Mouse (Mus musculus) erythroblast, embryonic 14.5 days (primary cell): ENCODE data around the gene Sbpl. TPM values are rescaled to one million over a fixed set of nuclear protein-coding genes. Genes with fewer than 3 reads are reported as not detected.
A peak's percentile ranks its signal among the peaks of the same experiment; 100 is the strongest.
"Not testable (repeated sequence)": the region's sequence is repeated elsewhere in the genome, so short reads cannot be mapped to it uniquely, and the experiment has no call there.

ENCODE experiments used
- H3K27me3 ChIP-seq: 2 replicates; pipeline ENCODE4 v1.6.1; 2012; ENCODE audit warnings: inconsistent platforms; ENCODE audit not compliant: control insufficient read depth
- H3K36me3 ChIP-seq: 2 replicates; pipeline ENCODE4 v1.6.1; 2012; ENCODE audit warnings: mild to moderate bottlenecking, inconsistent platforms; ENCODE audit not compliant: control insufficient read depth
- H3K4me1 ChIP-seq: 2 replicates; pipeline ENCODE4 v1.6.1; 2012; ENCODE audit warnings: inconsistent platforms; ENCODE audit not compliant: control insufficient read depth
- H3K4me3 ChIP-seq: replicated peaks from 2 replicates; pipeline ENCODE3; 2012; ENCODE audit warnings: moderate library complexity, mild to moderate bottlenecking, inconsistent platforms
- H3K9me3 ChIP-seq: 2 replicates; pipeline ENCODE4 v1.6.1; 2012; ENCODE audit warnings: low read length, inconsistent platforms, mixed read lengths; ENCODE audit not compliant: control insufficient read depth
- GATA1 ChIP-seq: IDR thresholded peaks from 2 replicates; pipeline ENCODE4 v1.6.1; 2012; ENCODE audit warnings: low read length, inconsistent platforms, mixed read lengths
- TAL1 ChIP-seq: IDR thresholded peaks from 3 replicates; pipeline ENCODE4 v1.6.1; 2012; ENCODE audit warnings: low read length, inconsistent platforms, mixed read lengths
- polyA plus RNA-seq: library from polyadenylated mRNA; stranded (reverse); fragments of >175 nt; gene quantifications from 2 replicates; pipeline ENCODE4 v1.2.3, GENCODE M21; 2012

Sbpl gene
- polyA plus RNA-seq, 1 experiment = not detected

DNA sequence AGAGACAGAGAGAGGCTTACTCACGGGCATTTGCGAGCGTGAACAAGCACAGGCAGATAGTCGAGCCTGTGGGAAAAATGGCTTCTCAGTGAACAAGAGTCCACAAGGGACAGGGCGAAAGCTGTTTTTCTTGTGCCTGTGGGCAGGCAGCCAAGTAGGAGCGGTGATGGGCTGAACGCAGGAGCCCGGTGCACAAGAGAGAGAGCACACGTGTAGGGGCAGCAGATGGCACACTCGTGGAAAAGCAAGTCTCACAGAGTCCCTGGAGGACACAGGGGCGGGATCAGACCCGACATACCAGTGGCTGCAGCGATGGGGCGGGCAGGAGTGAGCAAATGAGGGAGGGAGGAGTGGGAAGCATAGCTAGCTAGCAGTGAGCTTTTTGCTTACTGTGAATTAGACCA is 30.0 kb downstream of the Sbpl start:
- no peaks in the 10 kb centered on the region for H3K36me3 ChIP-seq
- peak overlapping the region; percentile 75 for H3K4me3 ChIP-seq
- peaks cover 16% of the 10 kb centered on the region for H3K4me1 ChIP-seq
- TF ChIP-seq TAL1 (no peak), GATA1 (no peak)
- H3K27me3 ChIP-seq = no peaks in the 10 kb centered on the region
- no peaks in the 10 kb centered on the region for H3K9me3 ChIP-seq

DNA sequence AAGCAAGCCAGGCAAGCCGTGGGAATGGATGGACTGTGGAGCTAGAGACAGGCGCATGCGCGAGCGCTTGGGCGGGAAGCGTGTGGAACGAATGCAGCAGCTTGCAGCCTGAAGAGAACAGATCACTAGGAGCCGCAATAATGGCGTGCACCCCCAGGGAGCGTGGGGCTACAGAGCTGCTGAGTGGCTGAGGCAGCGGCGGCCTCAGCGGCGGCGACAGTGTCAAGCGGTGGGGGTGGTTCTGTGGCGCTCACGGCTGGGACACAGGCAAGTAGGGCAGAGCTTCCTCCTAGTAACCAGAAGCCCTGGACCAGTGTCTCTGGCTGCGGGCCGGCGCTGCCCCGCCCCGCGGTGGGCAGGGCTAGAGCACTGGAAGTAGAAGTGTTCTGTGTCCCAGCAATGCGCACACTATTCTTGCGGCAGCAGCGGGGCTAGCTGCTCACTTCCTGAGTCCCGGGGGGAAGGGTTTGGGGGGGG is 30.5 kb downstream of the Sbpl start:
- Histone ChIP-seq H3K9me3 (no peaks in the 10 kb centered on the region), H3K4me1 (peaks cover 16% of the 10 kb centered on the region), H3K36me3 (no peaks in the 10 kb centered on the region), H3K4me3 (peak overlapping the region; percentile 75), H3K27me3 (no peaks in the 10 kb centered on the region)
- no peak for TF ChIP-seq TAL1
- no peak for TF ChIP-seq GATA1

DNA sequence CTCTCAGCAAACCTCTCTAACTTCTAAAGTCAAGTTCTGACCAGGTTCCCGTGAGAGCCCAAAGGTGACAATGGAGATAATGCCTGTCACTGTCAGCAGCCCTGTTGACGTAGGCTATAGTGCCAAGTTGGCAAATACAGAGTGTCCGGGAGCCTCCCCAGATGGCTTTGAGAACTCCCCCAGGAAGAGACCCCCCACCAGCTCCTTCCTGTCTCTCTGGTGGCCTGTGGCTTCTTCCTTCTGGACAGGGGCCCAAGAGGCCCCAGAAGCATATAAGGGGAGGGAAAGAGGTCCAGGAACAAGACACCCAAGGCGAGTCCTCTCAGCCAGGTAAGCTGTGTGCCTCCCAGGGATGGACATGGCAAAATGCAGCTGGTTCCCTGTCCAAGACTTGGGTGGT is 37.9 kb downstream of the Sbpl start, which contains the start of gene Dcpp3:
Dcpp3 (plus strand) TSS at position 301 of the 400 bp plus-strand sequence.
- not testable (repeated sequence) for H3K9me3 ChIP-seq, H3K36me3 ChIP-seq, H3K4me3 ChIP-seq, H3K4me1 ChIP-seq, H3K27me3 ChIP-seq

Other genes with a start within 250 kb of the Sbpl start
- gene 1520401A03Rik, start 232.5 kb downstream of the Sbpl start, polyA plus RNA-seq = 0.06 TPM in 1 of 2 replicates, not detected in the other
- gene Pkmyt1, start 228.9 kb downstream of the Sbpl start, polyA plus RNA-seq = 46.9 and 56.9 TPM in 2 replicates
- 2.2 and 3.9 TPM in 2 replicates for gene Paqr4, start 214.4 kb downstream of the Sbpl start, polyA plus RNA-seq
- gene Kremen2, start 209.4 kb downstream of the Sbpl start, polyA plus RNA-seq = 0.02 TPM in 1 of 2 replicates, not detected in the other
- 1.4 and 2.3 TPM in 2 replicates for gene Flywch1, start 183.7 kb downstream of the Sbpl start, polyA plus RNA-seq
- gene Flywch2, start 169.2 kb downstream of the Sbpl start, polyA plus RNA-seq = 0.06 TPM in 1 of 2 replicates, not detected in the other
- 21.7 and 36.5 TPM in 2 replicates for gene Srrm2, start 164.7 kb downstream of the Sbpl start, polyA plus RNA-seq
- gene Elob, start 126.1 kb downstream of the Sbpl start, polyA plus RNA-seq = 109 and 150 TPM in 2 replicates
- gene Prss33, start 119.2 kb downstream of the Sbpl start, polyA plus RNA-seq = not detected in 2 replicates
- gene Prss32, start 111.4 kb downstream of the Sbpl start, polyA plus RNA-seq = 0.03 TPM in 1 of 2 replicates, not detected in the other
- 0.05 and 0.09 TPM in 2 replicates for gene Prss41, start 111.1 kb downstream of the Sbpl start, polyA plus RNA-seq
- gene Prss21, start 87.2 kb downstream of the Sbpl start, polyA plus RNA-seq = not detected in 2 replicates
- not detected in 2 replicates for gene Dcpp1, start 74.4 kb downstream of the Sbpl start, polyA plus RNA-seq
- gene Dcpp2, start 74.4 kb downstream of the Sbpl start, polyA plus RNA-seq = not detected in 2 replicates
- gene Dcpp3, start 37.8 kb downstream of the Sbpl start, polyA plus RNA-seq = not detected in 2 replicates
- gene Sbp, start 13.6 kb downstream of the Sbpl start, polyA plus RNA-seq = not detected in 2 replicates
- gene Prss30, start 25.3 kb upstream of the Sbpl start, polyA plus RNA-seq = not detected in 2 replicates
- gene Prss22, start 42.8 kb upstream of the Sbpl start, polyA plus RNA-seq = 2.9 and 3.4 TPM in 2 replicates
- gene Prss27, start 82.9 kb upstream of the Sbpl start, polyA plus RNA-seq = not detected in 2 replicates
- 0.66 TPM in 2 replicates for gene Kctd5, start 118.2 kb upstream of the Sbpl start, polyA plus RNA-seq
- gene Pdpk1, start 195.7 kb upstream of the Sbpl start, polyA plus RNA-seq = 3.3 and 3.7 TPM in 2 replicates
- gene Amdhd2, start 208.5 kb upstream of the Sbpl start, polyA plus RNA-seq = 7.0 and 9.1 TPM in 2 replicates
- gene Atp6v0c, start 214.4 kb upstream of the Sbpl start, polyA plus RNA-seq = 65.8 and 80.2 TPM in 2 replicates